Mouse (Mus musculus) forebrain, embryonic 13.5 days (tissue): Measurements from ENCODE around the gene Oxld1. TPM values are rescaled to one million over a fixed set of nuclear protein-coding genes. Genes with fewer than 3 reads are reported as not detected.

Experiments used
- ATAC-seq: fragments of 200-750 bp; cut with Nextera tagmentation; 2 replicates; pipeline ENCODE4 v1.8.0; 2017
- H3K27ac ChIP-seq: fragments of 300-500 bp; sonication (generic); 2 replicates; pipeline ENCODE4 v1.5.1; 2015; ENCODE audit warnings: inconsistent platforms, mild to moderate bottlenecking, moderate library complexity
- H3K27me3 ChIP-seq: fragments of 300-500 bp; sonication (generic); 2 replicates; pipeline ENCODE4 v1.6.1; 2015; ENCODE audit warnings: mild to moderate bottlenecking, inconsistent platforms
- H3K36me3 ChIP-seq: fragments of 300-500 bp; sonication (generic); 2 replicates; pipeline ENCODE4 v1.6.1; 2015; ENCODE audit warnings: mild to moderate bottlenecking, inconsistent platforms; ENCODE audit not compliant: poor library complexity, severe bottlenecking
- H3K4me1 ChIP-seq: fragments of 300-500 bp; sonication (generic); 2 replicates; pipeline ENCODE4 v1.6.1; 2015; ENCODE audit warnings: inconsistent platforms
- H3K4me2 ChIP-seq: fragments of 300-500 bp; sonication (generic); 2 replicates; pipeline ENCODE4 v1.6.1; 2015; ENCODE audit warnings: inconsistent platforms, mild to moderate bottlenecking, moderate library complexity
- H3K4me3 ChIP-seq: fragments of 300-500 bp; sonication (generic); 2 replicates; pipeline ENCODE4 v1.5.1; 2015; ENCODE audit warnings: mild to moderate bottlenecking, inconsistent platforms
- H3K9ac ChIP-seq: fragments of 300-500 bp; sonication (generic); 2 replicates; pipeline ENCODE4 v1.6.1; 2015; ENCODE audit warnings: mild to moderate bottlenecking, inconsistent platforms
- H3K9me3 ChIP-seq: fragments of 300-500 bp; sonication (generic); replicated peaks from 2 replicates; pipeline ENCODE4 v1.6.1; 2016; ENCODE audit warnings: inconsistent platforms
- WGBS: fragments of 180-500 bp; shearing (Covaris S2); methylation state at CpG from one replicate; pipeline ENCODE4 v1.1.7; 2015; 5-methylcytosine and 5-hydroxymethylcytosine counted together
- polyA plus RNA-seq: library from polyadenylated mRNA; unstranded; fragments of >200 nt; fragmentation: Nextera tagmentation; extraction: Ambion mirVana; gene quantifications from 2 replicates; pipeline ENCODE4 v1.2.1, GENCODE M21; 2015

The Oxld1 gene
- polyA plus RNA-seq, 1 experiment from 2014 or later: 10.7 TPM

DNA sequence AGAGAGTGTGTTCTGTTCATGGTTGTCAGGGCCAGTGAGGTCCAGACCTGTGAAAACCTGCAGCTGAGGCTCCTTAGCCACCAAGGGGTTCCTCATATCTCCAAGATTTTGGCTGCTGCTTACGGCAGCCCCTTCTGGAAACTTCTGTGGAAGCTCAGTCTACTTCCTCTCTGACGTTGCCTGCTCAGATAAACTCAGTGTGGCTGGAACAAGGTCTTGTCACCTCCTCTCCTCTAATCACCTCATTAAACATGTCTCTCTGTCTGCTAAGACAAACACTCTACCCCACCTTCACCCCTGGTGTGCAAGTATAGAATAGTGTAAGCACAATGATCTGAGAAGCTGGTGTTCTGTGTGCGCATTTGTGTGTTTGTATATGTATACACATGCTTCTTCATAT lies 12.4 kb downstream of the Oxld1 start:
- 82% methylated on average over 3 of the region's 3 CpGs for WGBS
- H3K4me3 ChIP-seq: no peak overlapping the region
- no peak overlapping the region for H3K27ac ChIP-seq
- no peaks in the 10 kb centered on the region for H3K27me3 ChIP-seq
- H3K4me1 ChIP-seq: no peaks in the 10 kb centered on the region
- no peaks in the 10 kb centered on the region for H3K36me3 ChIP-seq
- H3K9ac ChIP-seq: no peak overlapping the region
- no peaks in the 10 kb centered on the region for H3K9me3 ChIP-seq
- ATAC-seq: no peak
- H3K4me2 ChIP-seq: no peak overlapping the region

DNA sequence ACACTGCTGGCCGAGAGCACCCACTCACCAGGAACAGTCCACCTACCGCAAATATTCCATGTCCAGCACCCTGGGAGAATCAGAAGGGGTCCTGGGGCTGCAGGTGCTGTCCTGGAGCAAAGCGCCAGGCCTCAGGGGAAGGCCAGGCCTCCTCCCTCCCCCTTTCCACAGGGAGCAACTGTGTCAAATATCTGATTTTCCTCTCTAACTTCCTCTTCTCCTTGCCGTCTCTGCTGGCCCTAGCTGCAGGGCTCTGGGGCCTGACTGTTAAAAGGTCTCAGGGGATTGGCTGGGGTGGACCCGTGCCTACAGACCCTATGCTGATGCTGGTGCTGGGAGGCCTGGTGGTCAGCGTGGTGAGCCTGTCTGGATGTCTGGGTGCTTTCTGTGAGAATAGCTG lies 13.8 kb downstream of the Oxld1 start:
- no peaks in the 10 kb centered on the region for H3K4me1 ChIP-seq
- H3K9me3 ChIP-seq: no peaks in the 10 kb centered on the region
- WGBS: 79% methylated on average over 6 of the region's 6 CpGs
- ATAC-seq: no peak
- H3K9ac ChIP-seq: no peak overlapping the region
- H3K4me2 ChIP-seq: no peak overlapping the region
- H3K27ac ChIP-seq: no peak overlapping the region
- no peaks in the 10 kb centered on the region for H3K36me3 ChIP-seq
- H3K27me3 ChIP-seq: no peaks in the 10 kb centered on the region
- no peak overlapping the region for H3K4me3 ChIP-seq

DNA sequence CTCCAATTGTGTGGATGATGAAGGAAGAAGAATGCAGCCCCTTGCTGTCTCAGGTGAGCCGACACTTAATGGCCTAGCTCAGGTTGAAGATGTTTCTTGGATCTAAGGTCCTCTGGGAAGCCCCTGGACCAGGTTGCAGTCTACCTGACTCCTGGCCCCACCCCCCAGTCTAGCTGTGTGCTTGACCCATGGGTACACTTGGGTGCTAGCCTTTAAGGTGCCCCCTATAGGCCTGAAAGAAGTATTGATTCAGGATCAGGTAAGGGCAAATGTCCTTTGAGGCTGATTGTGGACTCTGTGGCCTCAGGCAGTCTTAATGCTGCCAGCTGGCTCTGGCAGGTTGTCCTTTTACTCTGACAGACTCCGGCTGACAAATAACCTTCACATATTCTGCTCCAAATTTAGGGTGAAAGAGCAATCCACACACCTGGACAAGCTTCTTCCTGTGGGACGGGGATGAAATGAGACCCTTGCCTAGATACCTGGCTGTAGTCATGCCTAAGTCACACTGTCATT lies 15.0 kb downstream of the Oxld1 start:
- 87% methylated on average over 3 of the region's 3 CpGs for WGBS
- no peak for ATAC-seq
- no peaks in the 10 kb centered on the region for H3K36me3 ChIP-seq
- H3K27ac ChIP-seq: no peak overlapping the region
- no peak overlapping the region for H3K9ac ChIP-seq
- no peak overlapping the region for H3K4me3 ChIP-seq
- H3K9me3 ChIP-seq: no peaks in the 10 kb centered on the region
- no peaks in the 10 kb centered on the region for H3K27me3 ChIP-seq
- H3K4me1 ChIP-seq: no peaks in the 10 kb centered on the region
- no peak overlapping the region for H3K4me2 ChIP-seq

DNA sequence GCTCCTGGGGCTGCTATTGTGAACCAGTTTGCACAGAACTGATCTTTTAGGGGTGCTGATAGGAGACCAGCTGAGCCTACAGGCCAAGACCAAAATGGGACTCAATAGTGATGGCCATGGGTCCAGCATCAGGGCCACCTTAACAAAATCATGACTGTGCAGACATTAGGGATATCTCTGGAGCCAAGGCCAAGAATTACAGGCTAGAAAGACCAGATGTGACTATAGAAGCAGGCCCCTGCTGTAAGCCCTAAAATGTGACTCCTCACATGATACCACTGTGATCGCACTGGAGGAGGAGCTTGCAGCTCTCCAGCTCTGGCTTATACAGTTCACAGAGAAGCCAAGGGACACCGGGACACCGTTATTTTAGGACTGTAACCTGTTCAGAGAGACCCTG lies 15.5 kb downstream of the Oxld1 start, which contains the start of gene Tspan10:
Tspan10 (plus strand) TSS at position 301 of the 400 bp plus-strand sequence.
- no peaks in the 10 kb centered on the region for H3K9me3 ChIP-seq
- no peak within 1 kb of the TSS for H3K9ac ChIP-seq
- H3K36me3 ChIP-seq: no peaks in the 10 kb centered on the region
- H3K27ac ChIP-seq: no peak within 1 kb of the TSS
- ATAC-seq: no peak
- H3K4me3 ChIP-seq: no peak within 1 kb of the TSS
- no peaks in the 10 kb centered on the region for H3K27me3 ChIP-seq
- no peak within 1 kb of the TSS for H3K4me2 ChIP-seq
- WGBS: 91% methylated on average over 3 of the region's 3 CpGs
- no peaks in the 10 kb centered on the region for H3K4me1 ChIP-seq

DNA sequence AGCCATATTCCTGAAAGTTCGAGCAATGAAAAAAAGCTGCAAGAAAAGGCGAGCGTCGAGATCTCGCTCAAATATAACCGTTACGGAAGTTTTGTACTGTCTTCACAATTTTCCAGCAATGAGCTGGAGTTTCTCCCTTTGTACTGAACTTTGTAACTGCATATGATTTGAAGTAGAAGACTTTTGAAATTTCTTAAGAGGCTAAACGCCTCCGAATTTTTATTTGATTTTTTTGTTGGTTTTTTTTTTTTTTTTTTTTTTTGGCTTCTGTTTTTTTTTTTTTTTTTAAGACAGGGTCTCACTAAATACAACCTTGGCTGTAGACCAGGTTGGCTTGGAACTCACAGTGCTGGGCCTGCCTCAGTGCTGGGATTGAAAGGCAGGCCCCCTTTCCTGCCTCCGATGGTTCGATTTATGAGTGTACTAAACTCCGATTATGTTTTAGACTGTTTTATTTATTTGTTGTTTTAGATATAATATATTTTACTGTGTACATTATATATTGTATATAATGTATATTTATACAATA lies 19.9 kb downstream of the Oxld1 start:
- Histone ChIP-seq H3K36me3 (peaks cover 22% of the 10 kb centered on the region), H3K4me3 (peak overlapping the region; percentile 98), H3K4me2 (peak overlapping the region; percentile 91), H3K27ac (no peak overlapping the region), H3K4me1 (peaks cover 13% of the 10 kb centered on the region), H3K27me3 (no peaks in the 10 kb centered on the region), H3K9ac (peak overlapping the region; percentile 98), H3K9me3 (no peaks in the 10 kb centered on the region)
- 31% methylated on average over 12 of the region's 12 CpGs for WGBS
- no peak for ATAC-seq

DNA sequence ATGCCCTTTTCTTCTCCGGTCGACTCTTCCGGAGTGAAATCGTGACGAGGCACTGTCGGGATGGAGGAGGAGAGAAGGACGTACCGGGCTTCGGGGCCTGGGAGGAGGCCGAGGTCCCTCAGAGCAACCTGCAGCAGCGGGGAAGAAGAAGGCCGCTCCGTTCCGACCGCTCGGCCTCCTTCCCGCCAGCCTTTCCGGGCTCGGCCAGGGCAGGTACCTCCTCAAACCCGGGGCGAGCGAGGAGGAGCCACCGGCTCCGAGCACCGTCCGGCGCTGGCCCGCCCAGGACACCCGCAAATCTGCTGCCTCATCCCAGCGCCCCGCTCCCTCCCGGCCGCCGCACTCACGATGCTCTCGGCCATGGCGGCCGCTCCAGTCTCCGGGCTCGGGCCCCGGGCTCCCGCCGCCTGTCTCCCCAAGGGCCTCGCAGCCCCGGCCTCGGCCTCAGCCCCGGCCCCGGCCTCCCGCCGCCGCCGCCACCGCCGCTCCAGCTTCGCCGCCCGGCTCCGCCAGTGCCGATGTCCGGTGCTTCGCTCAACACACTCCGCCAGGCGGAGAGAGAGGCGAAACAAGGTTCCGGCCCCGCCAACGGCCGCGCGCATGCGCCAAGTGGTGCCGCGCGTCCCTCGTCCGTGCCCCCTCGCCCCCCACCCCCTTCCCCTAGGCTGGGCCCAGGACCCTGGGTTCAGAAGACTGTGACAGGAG lies 20.6 kb downstream of the Oxld1 start, which contains the start of gene Nploc4:
Nploc4 (minus strand) TSS at position 557 of the 705 bp plus-strand sequence.
- Histone ChIP-seq H3K27me3 (no peaks in the 10 kb centered on the region), H3K36me3 (peaks cover 28% of the 10 kb centered on the region), H3K4me1 (peaks cover 13% of the 10 kb centered on the region), H3K9me3 (no peaks in the 10 kb centered on the region), H3K9ac (peak within 1 kb of the TSS; percentile 98), H3K4me3 (peak within 1 kb of the TSS; percentile 98), H3K4me2 (peak within 1 kb of the TSS; percentile 91), H3K27ac (peak within 1 kb of the TSS; percentile 78)
- ATAC-seq: peak; percentile 92
- WGBS: 0% methylated on average over 71 of the region's 77 CpGs

DNA sequence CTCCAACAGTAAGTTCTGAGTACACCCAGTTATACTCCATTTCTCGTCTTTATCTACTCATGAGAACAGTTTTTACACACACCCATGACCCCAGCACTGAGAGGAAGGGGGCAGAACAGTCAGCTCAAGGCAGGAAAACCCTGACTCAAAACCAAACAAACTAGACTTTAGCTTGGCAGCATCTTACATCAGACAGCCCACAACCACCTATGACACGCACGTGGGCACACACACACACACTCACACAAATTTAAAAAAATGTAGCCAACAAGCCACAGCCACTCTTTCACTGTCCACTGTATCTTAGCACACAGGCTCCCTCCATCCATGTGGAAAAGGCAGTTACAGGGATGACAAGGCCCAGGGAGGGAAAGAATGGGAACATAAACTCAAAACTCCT lies 31.1 kb downstream of the Oxld1 start:
- Histone ChIP-seq H3K4me3 (no peak overlapping the region), H3K4me2 (no peak overlapping the region), H3K36me3 (peaks cover 83% of the 10 kb centered on the region), H3K9me3 (no peaks in the 10 kb centered on the region), H3K27me3 (no peaks in the 10 kb centered on the region), H3K27ac (no peak overlapping the region), H3K9ac (no peak overlapping the region), H3K4me1 (no peaks in the 10 kb centered on the region)
- WGBS: 90% methylated on average over 3 of the region's 3 CpGs
- no peak for ATAC-seq

DNA sequence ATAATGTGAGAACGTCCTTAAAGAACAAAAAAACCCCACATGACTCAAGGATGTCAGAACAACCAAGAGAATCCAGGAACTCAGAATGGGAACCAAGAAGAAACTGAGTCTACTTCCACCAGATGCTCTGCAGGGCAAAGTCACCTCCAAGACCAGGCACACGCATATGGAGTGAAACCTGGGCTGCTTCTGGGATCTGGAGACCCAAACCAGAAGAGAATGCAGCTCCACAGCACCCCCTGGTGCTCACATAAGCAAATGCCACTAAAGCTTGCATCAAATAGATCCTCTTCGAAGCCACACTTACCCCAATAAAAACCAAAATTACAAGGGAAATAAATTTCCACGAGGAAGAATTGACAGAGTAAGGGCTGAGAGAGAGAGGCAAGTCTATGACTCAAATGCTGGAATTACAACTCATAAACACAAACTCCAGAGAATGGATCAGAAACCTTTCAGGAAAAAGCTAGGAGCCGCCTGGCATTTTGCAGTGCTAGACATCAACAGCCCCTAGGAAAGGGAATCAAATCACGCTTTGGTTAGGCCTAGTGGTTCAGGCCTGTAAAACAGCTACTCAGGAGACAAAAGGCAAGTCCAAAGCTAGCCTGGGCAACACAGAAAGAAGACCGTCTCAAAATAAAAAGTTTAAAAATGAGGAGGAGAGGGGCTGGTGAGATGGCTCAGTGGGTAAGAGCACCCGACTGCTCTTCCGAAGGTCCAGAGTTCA lies 34.1 kb downstream of the Oxld1 start:
- Histone ChIP-seq H3K9me3 (no peaks in the 10 kb centered on the region), H3K4me1 (no peaks in the 10 kb centered on the region), H3K4me3 (no peak overlapping the region), H3K4me2 (no peak overlapping the region), H3K36me3 (peaks cover 90% of the 10 kb centered on the region), H3K27me3 (no peaks in the 10 kb centered on the region), H3K27ac (no peak overlapping the region), H3K9ac (no peak overlapping the region)
- WGBS: 71% methylated on average over 9 of the region's 9 CpGs
- ATAC-seq: peak; percentile 33; the same call in 1 of the 2 replicates

DNA sequence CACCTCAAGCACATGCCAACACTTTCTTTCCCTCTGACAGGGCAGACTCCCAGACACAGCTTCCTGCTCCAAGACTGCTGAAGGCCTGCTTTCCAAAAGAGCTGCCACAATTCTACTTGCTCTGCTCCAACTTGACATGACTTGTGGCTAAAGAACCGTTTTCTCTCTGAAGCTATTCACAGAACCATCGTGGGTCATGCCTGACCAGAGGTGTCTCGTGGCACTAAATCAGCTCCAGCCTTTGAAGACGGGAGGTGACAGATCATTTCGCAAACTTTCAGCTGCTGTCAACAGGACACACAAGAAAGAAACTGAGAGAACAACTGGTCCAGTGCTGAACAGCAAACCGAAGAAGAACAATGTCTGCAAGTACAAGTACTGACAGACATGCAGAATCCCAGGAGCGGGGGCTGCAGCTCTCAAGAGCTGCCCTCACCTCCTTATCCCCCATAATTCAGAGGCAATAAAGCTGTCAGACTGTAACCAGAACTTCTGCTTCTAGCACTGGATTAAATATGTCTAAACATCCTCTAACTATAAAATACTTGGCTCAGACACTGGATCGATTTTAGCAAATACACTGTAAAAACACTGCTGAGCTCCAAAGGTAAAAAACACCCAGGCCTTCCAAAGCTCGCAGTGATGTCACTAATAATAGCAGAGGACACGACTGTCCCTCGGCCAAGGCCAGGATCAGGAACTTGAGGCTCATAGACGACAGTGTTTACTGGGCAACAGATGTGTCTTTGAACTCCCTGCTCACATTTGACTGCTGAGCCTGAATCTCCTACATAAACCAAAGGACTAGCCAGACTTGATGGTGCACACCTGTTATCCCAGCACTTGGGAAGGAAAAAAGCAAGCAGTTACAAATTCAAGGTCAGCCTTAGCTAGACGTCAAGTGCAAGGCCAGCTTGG lies 35.0 kb downstream of the Oxld1 start:
- Histone ChIP-seq H3K27me3 (no peaks in the 10 kb centered on the region), H3K9me3 (no peaks in the 10 kb centered on the region), H3K4me3 (no peak overlapping the region), H3K4me2 (no peak overlapping the region), H3K9ac (no peak overlapping the region), H3K4me1 (no peaks in the 10 kb centered on the region), H3K27ac (no peak overlapping the region), H3K36me3 (peaks cover 90% of the 10 kb centered on the region)
- 92% methylated on average over 13 of the region's 13 CpGs for WGBS
- ATAC-seq: no peak

DNA sequence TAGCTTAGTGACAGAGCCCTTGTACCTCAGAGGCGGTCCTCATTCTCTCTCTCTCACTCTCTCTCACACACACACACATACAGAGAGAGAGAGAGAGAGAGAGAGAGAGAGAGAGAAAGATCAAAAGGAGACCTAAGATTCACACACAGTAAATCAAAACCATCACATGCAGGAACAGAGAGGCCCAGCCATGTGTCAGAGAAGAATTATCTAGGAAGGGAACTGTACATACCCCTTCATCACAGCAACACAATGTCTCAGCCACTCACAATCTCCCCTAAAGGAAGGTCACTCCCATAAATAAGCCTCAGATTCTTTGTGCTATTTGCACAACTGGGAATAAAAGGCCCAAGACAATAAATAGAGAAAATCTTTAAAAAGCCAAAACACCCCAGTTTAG lies 39.3 kb downstream of the Oxld1 start:
- H3K9ac ChIP-seq: no peak overlapping the region
- ATAC-seq: no peak
- H3K27me3 ChIP-seq: no peaks in the 10 kb centered on the region
- H3K9me3 ChIP-seq: no peaks in the 10 kb centered on the region
- WGBS: 83% methylated on average over 1 of the region's 1 CpGs
- H3K4me3 ChIP-seq: no peak overlapping the region
- no peaks in the 10 kb centered on the region for H3K4me1 ChIP-seq
- no peak overlapping the region for H3K27ac ChIP-seq
- H3K4me2 ChIP-seq: no peak overlapping the region
- peaks cover 93% of the 10 kb centered on the region for H3K36me3 ChIP-seq

DNA sequence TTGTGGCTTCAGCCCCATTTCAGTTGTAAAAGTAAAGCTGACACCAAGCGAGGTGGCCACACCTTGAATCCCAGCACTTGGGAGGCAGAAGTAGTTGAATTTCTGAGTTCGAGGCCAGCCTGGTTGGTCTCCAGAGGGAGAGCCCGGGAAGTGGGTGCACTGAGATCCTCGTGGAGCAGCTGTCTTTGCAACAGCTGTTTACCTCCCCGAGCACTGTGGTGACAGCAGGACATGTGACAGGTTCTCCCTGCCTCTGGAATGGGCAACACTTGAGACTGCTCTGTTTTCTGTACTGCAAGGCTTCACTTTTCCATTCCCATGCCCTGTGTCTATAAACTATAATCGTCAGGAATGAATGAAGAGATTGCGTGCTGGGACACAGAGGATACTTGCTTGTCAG lies 40.0 kb downstream of the Oxld1 start:
- Histone ChIP-seq H3K27me3 (no peaks in the 10 kb centered on the region), H3K4me3 (no peak overlapping the region), H3K4me2 (no peak overlapping the region), H3K9ac (no peak overlapping the region), H3K9me3 (no peaks in the 10 kb centered on the region), H3K36me3 (peaks cover 93% of the 10 kb centered on the region), H3K4me1 (no peaks in the 10 kb centered on the region), H3K27ac (no peak overlapping the region)
- WGBS: 93% methylated on average over 7 of the region's 7 CpGs
- no peak for ATAC-seq
